In the genomic region with DNA sequence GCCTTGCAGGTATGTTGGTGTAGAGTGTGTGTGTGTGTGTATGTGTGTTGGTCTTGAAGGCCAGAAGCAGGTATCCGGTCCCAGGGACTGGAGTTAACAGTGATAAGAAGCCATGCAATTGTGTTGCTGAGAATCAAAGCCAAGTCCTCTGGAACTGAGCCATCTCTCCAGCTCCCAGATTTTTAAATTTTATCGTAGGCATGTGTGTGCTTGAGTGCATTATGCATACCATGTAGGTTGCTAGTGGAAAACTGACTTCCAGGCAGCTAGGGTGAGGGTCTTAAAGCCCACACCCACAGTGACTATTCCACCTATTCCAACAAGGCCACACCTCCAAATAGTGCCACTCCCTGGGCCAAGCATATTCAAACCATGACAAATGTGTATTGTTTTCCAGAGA, we compare ENCODE assay signal across 20 mouse cellular contexts. TPM values are rescaled to one million over a fixed set of nuclear protein-coding genes. Genes with fewer than 3 reads are reported as not detected.
DNase-seq lines count a peak whose midpoint lies in the region; ATAC-seq and TF ChIP-seq lines count a peak whose summit lies in the region.
"Had no signal": no experiment of that assay in that cellular context is flagged by ENCODE, and none has a peak within 500 bp of the region (broad histone marks: within the 10 kb centered on the region; RNA-seq: fewer than 3 reads in every experiment).

No protein-coding gene starts in this region.

- no peak overlapping the region for H3K27ac ChIP-seq in liver, postnatal 0 days (ENCODE audit: low read depth)
- H3K27ac ChIP-seq in liver, embryonic 11.5 days (ENCODE audit: low read depth, low read length): no peak overlapping the region
- H3K27ac ChIP-seq in forebrain, embryonic 12.5 days: no peak overlapping the region

- WGBS in liver, postnatal 0 days (ENCODE audit: insufficient replicate concordance): 81% methylated on average over 2 of the region's 2 CpGs
- WGBS in liver, embryonic 11.5 days: 83% methylated on average over 2 of the region's 2 CpGs
- WGBS in forebrain, embryonic 12.5 days: 82% methylated on average over 2 of the region's 2 CpGs

- ATAC-seq in liver, postnatal 0 days: no peak
- no peak for ATAC-seq in liver, embryonic 11.5 days (replicated peaks; ENCODE audit: low FRiP score)
- no peak for ATAC-seq in forebrain, embryonic 12.5 days (ENCODE audit: low FRiP score)
- ATAC-seq: forebrain, embryonic 15.5 days; hindbrain, postnatal 0 days had no signal

- no peak for TF ChIP-seq EP300 in liver, postnatal 0 days (IDR thresholded peaks at IDR 0.05; ENCODE audit: low read depth)

- H3K4me2 ChIP-seq in liver, postnatal 0 days (ENCODE audit: low read depth, low read length): no peak overlapping the region
- H3K4me2 ChIP-seq in liver, embryonic 11.5 days: no peak overlapping the region
- no peak overlapping the region for H3K4me2 ChIP-seq in forebrain, embryonic 12.5 days
- H3K4me2 ChIP-seq: embryonic facial prominence, embryonic 15.5 days had no signal

- H3K4me1 ChIP-seq in liver, postnatal 0 days (ENCODE audit: insufficient read depth): peaks cover 10% of the 10 kb centered on the region
- peaks cover 13% of the 10 kb centered on the region for H3K4me1 ChIP-seq in liver, embryonic 11.5 days (replicated peaks; ENCODE audit: control insufficient read depth, insufficient read depth, low read length)
- peaks cover 18% of the 10 kb centered on the region for H3K4me1 ChIP-seq in forebrain, embryonic 12.5 days

- no peaks in the 10 kb centered on the region for H3K27me3 ChIP-seq in liver, postnatal 0 days (ENCODE audit: insufficient read depth, low read length)
- H3K27me3 ChIP-seq in liver, embryonic 11.5 days (replicated peaks; ENCODE audit: control insufficient read depth, insufficient read depth, low read length): no peaks in the 10 kb centered on the region
- H3K27me3 ChIP-seq in forebrain, embryonic 12.5 days: no peaks in the 10 kb centered on the region
- H3K27me3 ChIP-seq: CH12.LX; embryonic facial prominence, embryonic 15.5 days; forebrain, embryonic 15.5 days; hindbrain, embryonic 13.5 days had no signal

- no peak overlapping the region for H3K9ac ChIP-seq in liver, postnatal 0 days (replicated peaks)
- no peak overlapping the region for H3K9ac ChIP-seq in liver, embryonic 11.5 days (ENCODE audit: low read depth, low read length)
- no peak overlapping the region for H3K9ac ChIP-seq in forebrain, embryonic 12.5 days
- H3K9ac ChIP-seq: embryonic facial prominence, embryonic 15.5 days had no signal

- no peak for TF ChIP-seq CTCF in liver, postnatal 0 days (IDR thresholded peaks at IDR 0.05; ENCODE audit: low read depth)

- H3K9me3 ChIP-seq in liver, postnatal 0 days (ENCODE audit: low read length): no peaks in the 10 kb centered on the region
- H3K9me3 ChIP-seq in liver, embryonic 11.5 days (ENCODE audit: control insufficient read depth, low read length): no peaks in the 10 kb centered on the region
- H3K9me3 ChIP-seq in forebrain, embryonic 12.5 days: no peaks in the 10 kb centered on the region
- H3K9me3 ChIP-seq: embryonic facial prominence, embryonic 15.5 days; forebrain, embryonic 10.5 days; forebrain, embryonic 15.5 days; heart, embryonic 10.5 days; hindbrain, embryonic 13.5 days had no signal

- no peak overlapping the region for H3K4me3 ChIP-seq in liver, postnatal 0 days (ENCODE audit: low read depth, low read length)
- no peak overlapping the region for H3K4me3 ChIP-seq in liver, embryonic 11.5 days (ENCODE audit: low read depth, low read length)
- H3K4me3 ChIP-seq in forebrain, embryonic 12.5 days (replicated peaks): no peak overlapping the region
- H3K4me3 ChIP-seq: embryonic facial prominence, embryonic 15.5 days; erythroblast, embryonic 14.5 days; forebrain, embryonic 15.5 days had no signal

- DNase-seq in cerebellum, adult 9-10 months: peak; percentile 62
- no peak for DNase-seq in cerebellum, adult 11 months
- DNase-seq in liver, postnatal 0 days: peak; percentile 5
- DNase-seq in liver, embryonic 11.5 days (ENCODE audit: low spot score): no peak
- peak; percentile 70 for DNase-seq in R1 (ENCODE audit: low read depth, low spot score)
- peak; percentile 44 for DNase-seq in testis, postnatal 10 days (ENCODE audit: low spot score)
- DNase-seq: adrenal gland, postnatal 10 days; embryo, embryonic 11 days; gastrocnemius, postnatal 36 days; heart, adult 18-20 months; heart, postnatal 10 days had no signal

- H3K36me3 ChIP-seq in liver, postnatal 0 days (replicated peaks; ENCODE audit: insufficient read depth, low read length): peaks cover 14% of the 10 kb centered on the region
- peaks cover 14% of the 10 kb centered on the region for H3K36me3 ChIP-seq in liver, embryonic 11.5 days (ENCODE audit: control insufficient read depth, insufficient read depth, low read length)
- peaks cover 14% of the 10 kb centered on the region for H3K36me3 ChIP-seq in forebrain, embryonic 12.5 days (replicated peaks)

RNA-seq across cellular contexts. Expression of gene Atxn2l, which starts 1.7 kb away (rescaled TPM):
- polyA plus RNA-seq in liver, postnatal 0 days (2015; fragmentation: Nextera tagmentation; extraction: Ambion mirVana): 12.0 and 13.6 TPM in 2 replicates
- polyA plus RNA-seq in liver, embryonic 11.5 days (2014; fragmentation: Nextera tagmentation; extraction: Ambion mirVana): 71.4 and 75.7 TPM in 2 replicates
- 76.6 and 92.6 TPM in 2 replicates for polyA plus RNA-seq in forebrain, embryonic 12.5 days (2016; fragmentation: Nextera tagmentation; extraction: Ambion mirVana)

RNA-seq across cellular contexts. Expression of gene Tufm, which starts 17.8 kb away (rescaled TPM):
- 57.6 and 57.7 TPM in 2 replicates for polyA plus RNA-seq in liver, postnatal 0 days (2015; fragmentation: Nextera tagmentation; extraction: Ambion mirVana)
- polyA plus RNA-seq in liver, embryonic 11.5 days (2014; fragmentation: Nextera tagmentation; extraction: Ambion mirVana): 193 and 211 TPM in 2 replicates
- 113 and 119 TPM in 2 replicates for polyA plus RNA-seq in forebrain, embryonic 12.5 days (2016; fragmentation: Nextera tagmentation; extraction: Ambion mirVana)

RNA-seq across cellular contexts. Expression of gene Sh2b1, which starts 29.7 kb away (rescaled TPM):
- polyA plus RNA-seq in liver, postnatal 0 days (2015; fragmentation: Nextera tagmentation; extraction: Ambion mirVana): 13.5 and 13.7 TPM in 2 replicates
- polyA plus RNA-seq in liver, embryonic 11.5 days (2014; fragmentation: Nextera tagmentation; extraction: Ambion mirVana): 26.2 and 26.4 TPM in 2 replicates
- 57.7 and 60.2 TPM in 2 replicates for polyA plus RNA-seq in forebrain, embryonic 12.5 days (2016; fragmentation: Nextera tagmentation; extraction: Ambion mirVana)

RNA-seq across cellular contexts. Expression of gene Atp2a1, which starts 42.0 kb away (rescaled TPM):
- polyA plus RNA-seq in liver, postnatal 0 days (2015; fragmentation: Nextera tagmentation; extraction: Ambion mirVana): 2.2 and 34.1 TPM in 2 replicates
- 1.3 TPM in 2 replicates for polyA plus RNA-seq in liver, embryonic 11.5 days (2014; fragmentation: Nextera tagmentation; extraction: Ambion mirVana)
- polyA plus RNA-seq in forebrain, embryonic 12.5 days (2016; fragmentation: Nextera tagmentation; extraction: Ambion mirVana): 0.23 and 0.43 TPM in 2 replicates
- polyA plus RNA-seq: erythroblast, embryonic 14.5 days had no signal

Comparison
In these comparisons a context has a peak if more than half of its experiments do, and no peak if none do; other contexts are left out.
1. DNase-seq: peak in cerebellum, adult 9-10 months (single experiment), liver, postnatal 0 days (single experiment), R1 (single experiment) and testis, postnatal 10 days (single experiment); none in cerebellum, adult 11 months (single experiment) and liver, embryonic 11.5 days (single experiment).